Mouse (Mus musculus) common myeloid progenitor, adult 5-6 weeks (primary cell): ENCODE results near the gene Rabgap1. TPM values are rescaled to one million over a fixed set of nuclear protein-coding genes. Genes with fewer than 3 reads are reported as not detected.

Experiments used
- total RNA-seq: library from RNA; stranded (forward); fragments of 200-1000, 187-1606 nt; gene quantifications from 2 replicates; pipeline ENCODE4 v1.2.3, GENCODE M21; 2017

The Rabgap1 gene
- total RNA-seq, 1 experiment from 2014 or later = 53.1 TPM

Other genes with a start within 250 kb of the Rabgap1 start
- not detected in 2 replicates for gene Olfr366, start 231.7 kb upstream of the Rabgap1 start, total RNA-seq
- not detected in 2 replicates for gene Olfr368, start 116.8 kb upstream of the Rabgap1 start, total RNA-seq
- gene Pdcl, start 83.9 kb upstream of the Rabgap1 start, total RNA-seq = 77.8 and 83.4 TPM in 2 replicates
- gene Rc3h2, start 20.4 kb upstream of the Rabgap1 start, total RNA-seq = 36.5 and 40.8 TPM in 2 replicates
- 14.2 and 15.5 TPM in 2 replicates for gene Zbtb26, start 144 bp upstream of the Rabgap1 start, total RNA-seq
- gene Zbtb6, start 108 bp upstream of the Rabgap1 start, total RNA-seq = 29.4 and 31.4 TPM in 2 replicates
- gene Gpr21, start 73.1 kb downstream of the Rabgap1 start, total RNA-seq = 1.2 and 2.1 TPM in 2 replicates